Mouse (Mus musculus): Measurements from ENCODE around the gene 2310034G01Rik. TPM values are rescaled to one million over a fixed set of nuclear protein-coding genes. Genes with fewer than 3 reads are reported as not detected.

2310034G01Rik gene
- polyA plus RNA-seq, 1 experiment from 2014 or later: 2.1 TPM

GRCm38 (mm10) chr19:46324366-46324765, 25.7 kb downstream of the 2310034G01Rik start:
- no peak overlapping the region for H3K4me3 ChIP-seq
- 59% methylated on average over 11 of the region's 11 CpGs for WGBS
- no peak overlapping the region for H3K4me2 ChIP-seq
- ATAC-seq (ENCODE audit: insufficient number of reproducible peaks, low FRiP score, low TSS enrichment, low read depth): no peak
- no peaks in the 10 kb centered on the region for H3K9me3 ChIP-seq
- H3K36me3 ChIP-seq: no peaks in the 10 kb centered on the region
- peaks cover 38% of the 10 kb centered on the region for H3K4me1 ChIP-seq
- no peak overlapping the region for H3K9ac ChIP-seq
- H3K27ac ChIP-seq: no peak overlapping the region
- peaks cover 85% of the 10 kb centered on the region for H3K27me3 ChIP-seq

GRCm38 (mm10) chr19:46323716-46324115, 26.4 kb downstream of the 2310034G01Rik start:
- no peak overlapping the region for H3K27ac ChIP-seq
- no peak for ATAC-seq (ENCODE audit: insufficient number of reproducible peaks, low FRiP score, low TSS enrichment, low read depth)
- H3K4me3 ChIP-seq: no peak overlapping the region
- H3K36me3 ChIP-seq: no peaks in the 10 kb centered on the region
- H3K9me3 ChIP-seq: no peaks in the 10 kb centered on the region
- no peak overlapping the region for H3K9ac ChIP-seq
- peaks cover 39% of the 10 kb centered on the region for H3K4me1 ChIP-seq
- WGBS: 62% methylated on average over 5 of the region's 5 CpGs
- H3K4me2 ChIP-seq: no peak overlapping the region
- H3K27me3 ChIP-seq: peaks cover 91% of the 10 kb centered on the region

- ATAC-seq (ENCODE audit: insufficient number of reproducible peaks, low FRiP score, low TSS enrichment, low read depth): no peak
- Histone ChIP-seq H3K27me3 (peaks cover 97% of the 10 kb centered on the region), H3K9me3 (no peaks in the 10 kb centered on the region), H3K36me3 (no peaks in the 10 kb centered on the region), H3K4me3 (no peak overlapping the region), H3K4me1 (peaks cover 44% of the 10 kb centered on the region), H3K27ac (no peak overlapping the region), H3K4me2 (no peak overlapping the region), H3K9ac (no peak overlapping the region)
- 69% methylated on average over 13 of the region's 13 CpGs for WGBS
Observed at GRCm38 (mm10) chr19:46322996-46323572, 27.0 kb downstream of the 2310034G01Rik start.

- Histone ChIP-seq H3K4me3 (no peak overlapping the region), H3K27me3 (peaks cover 100% of the 10 kb centered on the region), H3K36me3 (no peaks in the 10 kb centered on the region), H3K27ac (no peak overlapping the region), H3K9ac (no peak overlapping the region), H3K4me2 (no peak overlapping the region), H3K9me3 (no peaks in the 10 kb centered on the region), H3K4me1 (peaks cover 45% of the 10 kb centered on the region)
- 53% methylated on average over 11 of the region's 11 CpGs for WGBS
- no peak for ATAC-seq (ENCODE audit: insufficient number of reproducible peaks, low FRiP score, low TSS enrichment, low read depth)
Observed at GRCm38 (mm10) chr19:46322144-46322995, 27.7 kb downstream of the 2310034G01Rik start.

- no peak overlapping the region for H3K4me2 ChIP-seq
- peaks cover 100% of the 10 kb centered on the region for H3K27me3 ChIP-seq
- 27% methylated on average over 6 of the region's 6 CpGs for WGBS
Observed at GRCm38 (mm10) chr19:46321101-46321943, 28.8 kb downstream of the 2310034G01Rik start.

GRCm38 (mm10) chr19:46320076-46320785, 29.9 kb downstream of the 2310034G01Rik start:
- Histone ChIP-seq H3K27me3 (peaks cover 100% of the 10 kb centered on the region), H3K4me1 (peaks cover 44% of the 10 kb centered on the region)
- 78% methylated on average over 8 of the region's 8 CpGs for WGBS

More at GRCm38 (mm10) chr19:46321101-46321943, 28.8 kb downstream of the 2310034G01Rik start:
- Histone ChIP-seq H3K9ac (no peak overlapping the region), H3K36me3 (no peaks in the 10 kb centered on the region), H3K27ac (no peak overlapping the region), H3K4me1 (peaks cover 44% of the 10 kb centered on the region), H3K9me3 (no peaks in the 10 kb centered on the region), H3K4me3 (no peak overlapping the region)
- no peak for ATAC-seq (ENCODE audit: insufficient number of reproducible peaks, low FRiP score, low TSS enrichment, low read depth)

GRCm38 (mm10) chr19:46318586-46319378, 31.3 kb downstream of the 2310034G01Rik start:
- H3K9me3 ChIP-seq: no peaks in the 10 kb centered on the region
- no peak overlapping the region for H3K27ac ChIP-seq
- peaks cover 100% of the 10 kb centered on the region for H3K27me3 ChIP-seq
- H3K9ac ChIP-seq: no peak overlapping the region
- peak overlapping the region; percentile 34 for H3K4me2 ChIP-seq
- H3K4me1 ChIP-seq: peaks cover 56% of the 10 kb centered on the region
- 11% methylated on average over 16 of the region's 16 CpGs for WGBS
- H3K36me3 ChIP-seq: no peaks in the 10 kb centered on the region
- H3K4me3 ChIP-seq: peak overlapping the region; percentile 15
- ATAC-seq (ENCODE audit: insufficient number of reproducible peaks, low FRiP score, low TSS enrichment, low read depth): no peak

More at GRCm38 (mm10) chr19:46320076-46320785, 29.9 kb downstream of the 2310034G01Rik start:
- no peak for ATAC-seq (ENCODE audit: insufficient number of reproducible peaks, low FRiP score, low TSS enrichment, low read depth)
- H3K36me3 ChIP-seq: no peaks in the 10 kb centered on the region
- H3K9me3 ChIP-seq: no peaks in the 10 kb centered on the region
- no peak overlapping the region for H3K27ac ChIP-seq
- no peak overlapping the region for H3K4me3 ChIP-seq
- no peak overlapping the region for H3K9ac ChIP-seq
- no peak overlapping the region for H3K4me2 ChIP-seq

GRCm38 (mm10) chr19:46318031-46318471, 32.1 kb downstream of the 2310034G01Rik start:
- no peak overlapping the region for H3K27ac ChIP-seq
- H3K4me2 ChIP-seq: peak overlapping the region; percentile 84
- H3K4me1 ChIP-seq: peaks cover 56% of the 10 kb centered on the region
- H3K36me3 ChIP-seq: no peaks in the 10 kb centered on the region
- H3K27me3 ChIP-seq: peaks cover 100% of the 10 kb centered on the region
- 1% methylated on average over 27 of the region's 42 CpGs for WGBS
- no peak for ATAC-seq (ENCODE audit: insufficient number of reproducible peaks, low FRiP score, low TSS enrichment, low read depth)
- H3K9me3 ChIP-seq: no peaks in the 10 kb centered on the region
- H3K4me3 ChIP-seq: peak overlapping the region; percentile 51
- H3K9ac ChIP-seq: peak overlapping the region; percentile 21; the same call in 1 of the 2 replicates

GRCm38 (mm10) chr19:46317546-46317885, 32.6 kb downstream of the 2310034G01Rik start:
- H3K4me1 ChIP-seq: peaks cover 54% of the 10 kb centered on the region
- H3K9ac ChIP-seq: peak overlapping the region; percentile 21; the same call in 1 of the 2 replicates
- under 1% methylated on average over 47 of the region's 48 CpGs for WGBS
- no peaks in the 10 kb centered on the region for H3K9me3 ChIP-seq
- H3K4me3 ChIP-seq: peak overlapping the region; percentile 51
- peaks cover 4% of the 10 kb centered on the region for H3K36me3 ChIP-seq
- peak overlapping the region; percentile 84 for H3K4me2 ChIP-seq
- no peak for ATAC-seq (ENCODE audit: insufficient number of reproducible peaks, low FRiP score, low TSS enrichment, low read depth)
- H3K27ac ChIP-seq: no peak overlapping the region
- H3K27me3 ChIP-seq: peaks cover 100% of the 10 kb centered on the region

- H3K27ac ChIP-seq: no peak overlapping the region
- H3K4me2 ChIP-seq: peak overlapping the region; percentile 84
- H3K4me1 ChIP-seq: peaks cover 50% of the 10 kb centered on the region
- H3K9me3 ChIP-seq: no peaks in the 10 kb centered on the region
- peak overlapping the region; percentile 51 for H3K4me3 ChIP-seq
- H3K27me3 ChIP-seq: peaks cover 97% of the 10 kb centered on the region
- peak overlapping the region; percentile 21; the same call in 1 of the 2 replicates for H3K9ac ChIP-seq
- H3K36me3 ChIP-seq: peaks cover 10% of the 10 kb centered on the region
- no peak for ATAC-seq (ENCODE audit: insufficient number of reproducible peaks, low FRiP score, low TSS enrichment, low read depth)
- WGBS: 30% methylated on average over 15 of the region's 15 CpGs
Observed at GRCm38 (mm10) chr19:46316846-46317545, 33.1 kb downstream of the 2310034G01Rik start.
